Comparison of ENCODE assay signal across 11 mouse cellular contexts in genomic region chr5:30974870-30975656, GRCm38 (mm10). TPM values are rescaled to one million over a fixed set of nuclear protein-coding genes. Genes with fewer than 3 reads are reported as not detected.
DNase-seq lines count a peak whose midpoint lies in the region; ATAC-seq and TF ChIP-seq lines count a peak whose summit lies in the region.
"Had no signal": no experiment of that assay in that cellular context is flagged by ENCODE, and none has a peak within 500 bp of the region (broad histone marks: within the 10 kb centered on the region; RNA-seq: fewer than 3 reads in every experiment).

No protein-coding gene starts in this region.

- no peak overlapping the region for H3K27ac ChIP-seq in hindbrain, postnatal 0 days
- no peak overlapping the region for H3K27ac ChIP-seq in hindbrain, embryonic 12.5 days
- no peak overlapping the region for H3K27ac ChIP-seq in hindbrain, embryonic 13.5 days
- H3K27ac ChIP-seq: left cerebral cortex, adult 2 months; midbrain, embryonic 12.5 days had no signal

- no peaks in the 10 kb centered on the region for H3K9me3 ChIP-seq in hindbrain, postnatal 0 days (ENCODE audit: low read length)
- H3K9me3 ChIP-seq in hindbrain, embryonic 12.5 days (replicated peaks): no peaks in the 10 kb centered on the region
- no peaks in the 10 kb centered on the region for H3K9me3 ChIP-seq in hindbrain, embryonic 13.5 days
- H3K9me3 ChIP-seq: midbrain, embryonic 12.5 days had no signal

- WGBS in hindbrain, postnatal 0 days: 60% methylated on average over 9 of the region's 9 CpGs
- 76% methylated on average over 9 of the region's 9 CpGs for WGBS in hindbrain, embryonic 12.5 days
- WGBS in hindbrain, embryonic 13.5 days: 70% methylated on average over 9 of the region's 9 CpGs

- no peak overlapping the region for H3K4me2 ChIP-seq in hindbrain, postnatal 0 days (ENCODE audit: low read depth, low read length)
- H3K4me2 ChIP-seq in hindbrain, embryonic 12.5 days (replicated peaks): no peak overlapping the region
- H3K4me2 ChIP-seq in hindbrain, embryonic 13.5 days: no peak overlapping the region
- H3K4me2 ChIP-seq: midbrain, embryonic 12.5 days had no signal

- H3K36me3 ChIP-seq in hindbrain, postnatal 0 days (ENCODE audit: insufficient read depth, low read length): no peaks in the 10 kb centered on the region
- no peaks in the 10 kb centered on the region for H3K36me3 ChIP-seq in hindbrain, embryonic 12.5 days
- no peaks in the 10 kb centered on the region for H3K36me3 ChIP-seq in hindbrain, embryonic 13.5 days
- H3K36me3 ChIP-seq: midbrain, embryonic 12.5 days had no signal

- no peak overlapping the region for H3K9ac ChIP-seq in hindbrain, postnatal 0 days (replicated peaks; ENCODE audit: low read length)
- no peak overlapping the region for H3K9ac ChIP-seq in hindbrain, embryonic 12.5 days
- no peak overlapping the region; the same call in 1 of the 2 replicates for H3K9ac ChIP-seq in hindbrain, embryonic 13.5 days
- H3K9ac ChIP-seq: midbrain, embryonic 12.5 days had no signal

- no peak for ATAC-seq in hindbrain, postnatal 0 days
- ATAC-seq in hindbrain, embryonic 12.5 days (ENCODE audit: low FRiP score): no peak
- ATAC-seq in megakaryocyte progenitor cell, adult 5-6 weeks (replicated peaks; ENCODE audit: poor library complexity): no peak
- ATAC-seq in hindbrain, embryonic 13.5 days (ENCODE audit: low FRiP score): no peak

- no peaks in the 10 kb centered on the region for H3K4me1 ChIP-seq in hindbrain, postnatal 0 days (ENCODE audit: insufficient read depth, low read length)
- no peaks in the 10 kb centered on the region for H3K4me1 ChIP-seq in hindbrain, embryonic 12.5 days
- H3K4me1 ChIP-seq in hindbrain, embryonic 13.5 days (replicated peaks): no peaks in the 10 kb centered on the region
- H3K4me1 ChIP-seq: midbrain, embryonic 12.5 days had no signal

- peak; percentile 31 for DNase-seq in hindbrain, postnatal 0 days (ENCODE audit: low spot score)
- DNase-seq in adrenal gland, postnatal 25 days: peak; percentile 66
- DNase-seq in kidney, adult 18-20 months: peak; percentile 32
- peak; percentile 74 for DNase-seq in ovary, adult 18-20 months (ENCODE audit: low spot score)
- DNase-seq in layer of hippocampus, adult 8-10 months (ENCODE audit: low spot score in 2 of 2): no peak

- no peaks in the 10 kb centered on the region for H3K27me3 ChIP-seq in hindbrain, postnatal 0 days (ENCODE audit: insufficient read depth, low read length)
- H3K27me3 ChIP-seq in hindbrain, embryonic 12.5 days: no peaks in the 10 kb centered on the region; the same call in 1 of the 2 replicates
- H3K27me3 ChIP-seq in hindbrain, embryonic 13.5 days: no peaks in the 10 kb centered on the region

- H3K4me3 ChIP-seq in hindbrain, postnatal 0 days (ENCODE audit: low read length): no peak overlapping the region
- H3K4me3 ChIP-seq in hindbrain, embryonic 12.5 days: no peak overlapping the region
- H3K4me3 ChIP-seq in hindbrain, embryonic 13.5 days: no peak overlapping the region
- H3K4me3 ChIP-seq: left cerebral cortex, adult 2 months; midbrain, embryonic 12.5 days had no signal

- TF ChIP-seq CTCF in hindbrain, postnatal 0 days (IDR thresholded peaks at IDR 0.05; ENCODE audit: low read depth): no peak

RNA-seq across cellular contexts. Expression of gene Tcf23, which starts 6.6 kb away (rescaled TPM):
- total RNA-seq in hindbrain, postnatal 0 days (2014; rRNA removed): 0.04 TPM in 1 of 2 replicates, not detected in the other
- 0.06 TPM in 1 of 2 replicates, not detected in the other for polyA plus RNA-seq in hindbrain, postnatal 0 days (2015; fragmentation: Nextera tagmentation; extraction: Ambion mirVana)
- not detected in 2 replicates for polyA plus RNA-seq in hindbrain, embryonic 12.5 days (2016; fragmentation: Nextera tagmentation; extraction: Ambion mirVana)
- total RNA-seq in adrenal gland, postnatal 25 days (2021): 0.70 and 1.3 TPM in 2 replicates
- 0.02 TPM in 1 of 2 replicates, not detected in the other for total RNA-seq in megakaryocyte progenitor cell, adult 5-6 weeks (2015)
- total RNA-seq in megakaryocyte progenitor cell, adult 5-6 weeks (2017): not detected in 2 replicates
- under 1 TPM; 0.14 to 0.28 (median 0.22) TPM for total RNA-seq in layer of hippocampus, adult 8-10 months (2022)
- polyA plus RNA-seq in hindbrain, embryonic 13.5 days (2015; fragmentation: Nextera tagmentation; extraction: Ambion mirVana): 0.04 TPM in 1 of 2 replicates, not detected in the other
- total RNA-seq: CH12.LX had no signal
- polyA plus RNA-seq: midbrain, embryonic 12.5 days had no signal

RNA-seq across cellular contexts. Expression of gene Preb, which starts 14.9 kb away (rescaled TPM):
- 43.7 and 49.6 TPM in 2 replicates for total RNA-seq in hindbrain, postnatal 0 days (2014; rRNA removed)
- polyA plus RNA-seq in hindbrain, postnatal 0 days (2015; fragmentation: Nextera tagmentation; extraction: Ambion mirVana): 104 and 106 TPM in 2 replicates
- 120 and 127 TPM in 2 replicates for polyA plus RNA-seq in hindbrain, embryonic 12.5 days (2016; fragmentation: Nextera tagmentation; extraction: Ambion mirVana)
- total RNA-seq in adrenal gland, postnatal 25 days (2021): 131 TPM in 2 replicates
- 53.5 and 54.6 TPM in 2 replicates for total RNA-seq in megakaryocyte progenitor cell, adult 5-6 weeks (2015)
- total RNA-seq in megakaryocyte progenitor cell, adult 5-6 weeks (2017): 45.2 and 62.3 TPM in 2 replicates
- total RNA-seq in layer of hippocampus, adult 8-10 months (2022): 100 to 1,000 TPM; 118 to 148 (median 139) TPM
- 110 and 112 TPM in 2 replicates for polyA plus RNA-seq in hindbrain, embryonic 13.5 days (2015; fragmentation: Nextera tagmentation; extraction: Ambion mirVana)

RNA-seq across cellular contexts. Expression of gene Cgref1, which starts 29.7 kb away (rescaled TPM):
- total RNA-seq in hindbrain, postnatal 0 days (2014; rRNA removed): 114 and 153 TPM in 2 replicates
- polyA plus RNA-seq in hindbrain, postnatal 0 days (2015; fragmentation: Nextera tagmentation; extraction: Ambion mirVana): 77.4 and 88.0 TPM in 2 replicates
- 12.4 and 14.2 TPM in 2 replicates for polyA plus RNA-seq in hindbrain, embryonic 12.5 days (2016; fragmentation: Nextera tagmentation; extraction: Ambion mirVana)
- total RNA-seq in adrenal gland, postnatal 25 days (2021): 1.0 TPM in 1 of 2 replicates, not detected in the other
- total RNA-seq in megakaryocyte progenitor cell, adult 5-6 weeks (2015): not detected in 2 replicates
- 1.7 TPM in 1 of 2 replicates, not detected in the other for total RNA-seq in megakaryocyte progenitor cell, adult 5-6 weeks (2017)
- 10 to 100 TPM; 13.8 to 19.2 (median 18.8) TPM for total RNA-seq in layer of hippocampus, adult 8-10 months (2022)
- 30.3 and 34.1 TPM in 2 replicates for polyA plus RNA-seq in hindbrain, embryonic 13.5 days (2015; fragmentation: Nextera tagmentation; extraction: Ambion mirVana)
- total RNA-seq: CH12.LX had no signal

RNA-seq across cellular contexts. Expression of gene Khk, which starts 53.8 kb away (rescaled TPM):
- 3.0 and 14.6 TPM in 2 replicates for total RNA-seq in hindbrain, postnatal 0 days (2014; rRNA removed)
- polyA plus RNA-seq in hindbrain, postnatal 0 days (2015; fragmentation: Nextera tagmentation; extraction: Ambion mirVana): 16.5 and 17.4 TPM in 2 replicates
- 5.6 and 7.1 TPM in 2 replicates for polyA plus RNA-seq in hindbrain, embryonic 12.5 days (2016; fragmentation: Nextera tagmentation; extraction: Ambion mirVana)
- 28.5 and 58.5 TPM in 2 replicates for total RNA-seq in adrenal gland, postnatal 25 days (2021)
- 74.3 and 88.2 TPM in 2 replicates for total RNA-seq in megakaryocyte progenitor cell, adult 5-6 weeks (2015)
- 62.2 and 82.9 TPM in 2 replicates for total RNA-seq in megakaryocyte progenitor cell, adult 5-6 weeks (2017)
- 10 to 100 TPM; 13.2 to 23.8 (median 16.8) TPM for total RNA-seq in layer of hippocampus, adult 8-10 months (2022)
- 8.7 and 9.1 TPM in 2 replicates for polyA plus RNA-seq in hindbrain, embryonic 13.5 days (2015; fragmentation: Nextera tagmentation; extraction: Ambion mirVana)

Comparison
In these comparisons a context has a peak if more than half of its experiments do, and no peak if none do; other contexts are left out.
1. DNase-seq: peak in hindbrain, postnatal 0 days (single experiment), adrenal gland, postnatal 25 days (single experiment), kidney, adult 18-20 months (single experiment) and ovary, adult 18-20 months (single experiment); none in layer of hippocampus, adult 8-10 months (0 of 2).